Mouse (Mus musculus) heart, postnatal 10 days (tissue): ENCODE data around the gene Nrk. TPM values are rescaled to one million over a fixed set of nuclear protein-coding genes. Genes with fewer than 3 reads are reported as not detected.

Experiments used
- total RNA-seq, 2 experiments: library from RNA; stranded (reverse); gene quantifications; 2 replicates each; pipeline ENCODE4 v1.2.3; 2021

Gene Nrk
- total RNA-seq, 2 experiments from 2014 or later: 21.3 to 23.2 TPM

Other genes starting within 250 kb of the Nrk start
- not detected for gene Serpina7, start 170.8 kb downstream of the Nrk start, total RNA-seq
- not detected for gene 4930513O06Rik, start 171.8 kb downstream of the Nrk start, total RNA-seq